Mouse (Mus musculus): ENCODE measurements around the gene Gpr82. TPM values are rescaled to one million over a fixed set of nuclear protein-coding genes. Genes with fewer than 3 reads are reported as not detected.

Gene Gpr82
- not detected in 2 replicates for total RNA-seq (2015; ENCODE audit: low replicate concordance)
- not detected in 2 replicates for total RNA-seq (2017; ENCODE audit: low replicate concordance)

GRCm38 (mm10) chrX:13661063-13661462 lies at the start of gene Gpr82:
Gpr82 (plus strand) TSS chrX:13661363.
- no peak for ATAC-seq (replicated peaks; ENCODE audit: low FRiP score, poor library complexity, severe bottlenecking)

- no peak for ATAC-seq (replicated peaks; ENCODE audit: low FRiP score, poor library complexity, severe bottlenecking)
These were observed 49.0 kb upstream of the Gpr82 start for GRCm38 (mm10) chrX:13612115-13612514.

GRCm38 (mm10) chrX:13616726-13617125 lies 44.4 kb upstream of the Gpr82 start:
- ATAC-seq (replicated peaks; ENCODE audit: low FRiP score, poor library complexity, severe bottlenecking), result no peak

GRCm38 (mm10) chrX:13617294-13617693 lies 43.9 kb upstream of the Gpr82 start:
- no peak for ATAC-seq (replicated peaks; ENCODE audit: low FRiP score, poor library complexity, severe bottlenecking)

- no peak for ATAC-seq (replicated peaks; ENCODE audit: low FRiP score, poor library complexity, severe bottlenecking)
These were observed 42.7 kb upstream of the Gpr82 start for GRCm38 (mm10) chrX:13618476-13618875.

- no peak for ATAC-seq (replicated peaks; ENCODE audit: low FRiP score, poor library complexity, severe bottlenecking)
These were observed 39.7 kb upstream of the Gpr82 start for GRCm38 (mm10) chrX:13621473-13621872.

- ATAC-seq (replicated peaks; ENCODE audit: low FRiP score, poor library complexity, severe bottlenecking), result no peak
These were observed 38.5 kb upstream of the Gpr82 start for GRCm38 (mm10) chrX:13622654-13623053.

- ATAC-seq (replicated peaks; ENCODE audit: low FRiP score, poor library complexity, severe bottlenecking), result no peak
These were observed 29.4 kb upstream of the Gpr82 start, which contains the start of gene Gpr34 for GRCm38 (mm10) chrX:13631599-13632283. Gpr34 (plus strand) TSS chrX:13632089.

GRCm38 (mm10) chrX:13636398-13636797 lies 24.8 kb upstream of the Gpr82 start:
- no peak for ATAC-seq (replicated peaks; ENCODE audit: low FRiP score, poor library complexity, severe bottlenecking)

GRCm38 (mm10) chrX:13638894-13639293 lies 22.3 kb upstream of the Gpr82 start:
- ATAC-seq (replicated peaks; ENCODE audit: low FRiP score, poor library complexity, severe bottlenecking), result no peak

GRCm38 (mm10) chrX:13651889-13652288 lies 9.3 kb upstream of the Gpr82 start:
- no peak for ATAC-seq (replicated peaks; ENCODE audit: low FRiP score, poor library complexity, severe bottlenecking)

- no peak for ATAC-seq (replicated peaks; ENCODE audit: low FRiP score, poor library complexity, severe bottlenecking)
These were observed 8.9 kb upstream of the Gpr82 start for GRCm38 (mm10) chrX:13652291-13652690.

- no peak for ATAC-seq (replicated peaks; ENCODE audit: low FRiP score, poor library complexity, severe bottlenecking)
These were observed 6.2 kb upstream of the Gpr82 start for GRCm38 (mm10) chrX:13655005-13655421.

- peak; percentile 49; the same call in 1 of the 2 replicates for ATAC-seq (replicated peaks; ENCODE audit: low FRiP score, poor library complexity, severe bottlenecking)
These were observed 5.3 kb upstream of the Gpr82 start for GRCm38 (mm10) chrX:13655906-13656305.

- peak; percentile 65; the same call in 1 of the 2 replicates for ATAC-seq (replicated peaks; ENCODE audit: low FRiP score, poor library complexity, severe bottlenecking)
These were observed 4.4 kb upstream of the Gpr82 start for GRCm38 (mm10) chrX:13656721-13657120.

- ATAC-seq (replicated peaks; ENCODE audit: low FRiP score, poor library complexity, severe bottlenecking), result no peak
These were observed 2.5 kb upstream of the Gpr82 start for GRCm38 (mm10) chrX:13658616-13659140.

- no peak for ATAC-seq (replicated peaks; ENCODE audit: low FRiP score, poor library complexity, severe bottlenecking)
These were observed 1.8 kb upstream of the Gpr82 start for GRCm38 (mm10) chrX:13659201-13659890.

- ATAC-seq (replicated peaks; ENCODE audit: low FRiP score, poor library complexity, severe bottlenecking), result no peak
These were observed 7.7 kb downstream of the Gpr82 start for GRCm38 (mm10) chrX:13668867-13669266.

- ATAC-seq (replicated peaks; ENCODE audit: low FRiP score, poor library complexity, severe bottlenecking), result no peak
These were observed 9.2 kb downstream of the Gpr82 start for GRCm38 (mm10) chrX:13670342-13670741.

GRCm38 (mm10) chrX:13673001-13673400 lies 11.8 kb downstream of the Gpr82 start:
- ATAC-seq (replicated peaks; ENCODE audit: low FRiP score, poor library complexity, severe bottlenecking), result no peak

GRCm38 (mm10) chrX:13681748-13682147 lies 20.6 kb downstream of the Gpr82 start:
- ATAC-seq (replicated peaks; ENCODE audit: low FRiP score, poor library complexity, severe bottlenecking), result no peak

Measured in erythroid progenitor cell, adult 5-6 weeks (primary cell).